Mouse (Mus musculus) right cerebral cortex, postnatal 36 days (tissue): ENCODE measurements around the gene Afdn.
"Not testable (repeated sequence)": the region's sequence is repeated elsewhere in the genome, so short reads cannot be mapped to it uniquely, and the experiment has no call there.

ENCODE experiments used
- DNase-seq, 2 experiments: peaks; one replicate each; pipeline ENCODE4 v3.0.0; 2022; ENCODE audit warnings: low spot score in 2 of 2, mixed read lengths in 1 of 2

The Afdn gene

GRCm38 (mm10) chr17:13738916-13739315 is 21.4 kb upstream of the Afdn start:
- DNase-seq, result no peak

- DNase-seq, result no peak
Observed at GRCm38 (mm10) chr17:13739981-13740380, 20.4 kb upstream of the Afdn start.

GRCm38 (mm10) chr17:13740796-13741195 is 19.5 kb upstream of the Afdn start:
- DNase-seq, result no peak

- no peak for DNase-seq
Observed at GRCm38 (mm10) chr17:13741611-13742010, 18.7 kb upstream of the Afdn start.

GRCm38 (mm10) chr17:13742334-13742733 is 18.0 kb upstream of the Afdn start:
- DNase-seq, result no peak

- DNase-seq, result no peak
Observed at GRCm38 (mm10) chr17:13742941-13743708, 17.2 kb upstream of the Afdn start.

GRCm38 (mm10) chr17:13743709-13744079 is 16.6 kb upstream of the Afdn start:
- no peak for DNase-seq

- no peak for DNase-seq
Observed at GRCm38 (mm10) chr17:13744219-13744618, 16.1 kb upstream of the Afdn start.

- DNase-seq, result no peak
Observed at GRCm38 (mm10) chr17:13744824-13745223, 15.5 kb upstream of the Afdn start.

GRCm38 (mm10) chr17:13745373-13745772 is 15.0 kb upstream of the Afdn start:
- no peak for DNase-seq

GRCm38 (mm10) chr17:13746330-13746729 is 14.0 kb upstream of the Afdn start:
- no peak for DNase-seq

GRCm38 (mm10) chr17:13747681-13748080 is 12.7 kb upstream of the Afdn start:
- no peak for DNase-seq

- DNase-seq, result no peak
Observed at GRCm38 (mm10) chr17:13749027-13749426, 11.3 kb upstream of the Afdn start.

GRCm38 (mm10) chr17:13753918-13754317 is 6.4 kb upstream of the Afdn start:
- no peak for DNase-seq

GRCm38 (mm10) chr17:13754940-13755339 is 5.4 kb upstream of the Afdn start:
- DNase-seq, result no peak

GRCm38 (mm10) chr17:13758586-13758985 is 1.8 kb upstream of the Afdn start:
- no peak for DNase-seq

- DNase-seq, result no peak
Observed at GRCm38 (mm10) chr17:13759156-13759852, 1.0 kb upstream of the Afdn start.

- DNase-seq, result no peak
Observed at GRCm38 (mm10) chr17:13760675-13761178, 388 bp downstream of the Afdn start.

GRCm38 (mm10) chr17:13761179-13761913 is 1.0 kb downstream of the Afdn start, which contains the start of gene Tcte2:
Gene Tcte2, minus strand, starts transcription at chr17:13761825.
- DNase-seq, result peak in 1 of 2 experiments; percentile 23

- no peak for DNase-seq
Observed at GRCm38 (mm10) chr17:13763819-13764218, 3.5 kb downstream of the Afdn start.

GRCm38 (mm10) chr17:13764911-13765310 is 4.6 kb downstream of the Afdn start:
- not testable (repeated sequence) for DNase-seq

GRCm38 (mm10) chr17:13768531-13768930 is 8.2 kb downstream of the Afdn start:
- DNase-seq, result no peak
